Mouse (Mus musculus): ENCODE data around the gene Gstz1. TPM values are rescaled to one million over a fixed set of nuclear protein-coding genes. Genes with fewer than 3 reads are reported as not detected.

Gene Gstz1
- polyA plus RNA-seq, 1 experiment, result 11.4 TPM

- Histone ChIP-seq H3K27ac (ENCODE audit: insufficient read depth, low read length) (no peak overlapping the region), H3K4me1 (ENCODE audit: control insufficient read depth, insufficient read depth, insufficient read length) (no peaks in the 10 kb centered on the region), H3K27me3 (ENCODE audit: control insufficient read depth, insufficient read depth, low read length) (no peaks in the 10 kb centered on the region), H3K36me3 (ENCODE audit: control insufficient read depth, insufficient read depth, low read length) (peaks cover 3% of the 10 kb centered on the region), H3K4me3 (ENCODE audit: extremely low read depth, insufficient read depth, insufficient read length) (no peak overlapping the region)
- WGBS, result 91% methylated on average over 4 of the region's 4 CpGs
- DNase-seq (ENCODE audit: low read depth in 1 of 2, low spot score in 2 of 2), result no peak
- TF ChIP-seq POLR2A (IDR thresholded peaks at IDR 0.05; ENCODE audit: low read depth, low read length) (no peak), CTCF (IDR thresholded peaks at IDR 0.05; ENCODE audit: extremely low read depth, insufficient read depth, insufficient read length, insufficient replicate concordance) (no peak)
Measured at GRCm38 (mm10) chr12:87121918-87122589, 24.9 kb upstream of the Gstz1 start.

GRCm38 (mm10) chr12:87127256-87127655 lies 19.7 kb upstream of the Gstz1 start:
- DNase-seq (ENCODE audit: low read depth in 1 of 2, low spot score in 2 of 2), result no peak
- TF ChIP-seq POLR2A (IDR thresholded peaks at IDR 0.05; ENCODE audit: low read depth, low read length) (no peak), CTCF (IDR thresholded peaks at IDR 0.05; ENCODE audit: extremely low read depth, insufficient read depth, insufficient read length, insufficient replicate concordance) (no peak)
- no peaks in the 10 kb centered on the region for H3K27me3 ChIP-seq (ENCODE audit: control insufficient read depth, insufficient read depth, low read length)
- H3K4me1 ChIP-seq (ENCODE audit: control insufficient read depth, insufficient read depth, insufficient read length), result no peaks in the 10 kb centered on the region
- no peak overlapping the region for H3K4me3 ChIP-seq (ENCODE audit: extremely low read depth, insufficient read depth, insufficient read length)
- 91% methylated on average over 4 of the region's 4 CpGs for WGBS
- no peak overlapping the region for H3K27ac ChIP-seq (ENCODE audit: insufficient read depth, low read length)
- peaks cover 3% of the 10 kb centered on the region; the same call in 1 of the 2 replicates for H3K36me3 ChIP-seq (ENCODE audit: control insufficient read depth, insufficient read depth, low read length)

GRCm38 (mm10) chr12:87130224-87130623 lies 16.7 kb upstream of the Gstz1 start:
- H3K27ac ChIP-seq (ENCODE audit: insufficient read depth, low read length), result no peak overlapping the region
- H3K4me1 ChIP-seq (ENCODE audit: control insufficient read depth, insufficient read depth, insufficient read length), result no peaks in the 10 kb centered on the region
- no peak for DNase-seq (ENCODE audit: low read depth in 1 of 2, low spot score in 2 of 2)
- no peak overlapping the region for H3K4me3 ChIP-seq (ENCODE audit: extremely low read depth, insufficient read depth, insufficient read length)
- WGBS, result 88% methylated on average over 4 of the region's 4 CpGs
- TF ChIP-seq POLR2A (IDR thresholded peaks at IDR 0.05; ENCODE audit: low read depth, low read length) (no peak), CTCF (IDR thresholded peaks at IDR 0.05; ENCODE audit: extremely low read depth, insufficient read depth, insufficient read length, insufficient replicate concordance) (no peak)
- H3K27me3 ChIP-seq (ENCODE audit: control insufficient read depth, insufficient read depth, low read length), result no peaks in the 10 kb centered on the region
- H3K36me3 ChIP-seq (ENCODE audit: control insufficient read depth, insufficient read depth, low read length), result no peaks in the 10 kb centered on the region

DNA sequence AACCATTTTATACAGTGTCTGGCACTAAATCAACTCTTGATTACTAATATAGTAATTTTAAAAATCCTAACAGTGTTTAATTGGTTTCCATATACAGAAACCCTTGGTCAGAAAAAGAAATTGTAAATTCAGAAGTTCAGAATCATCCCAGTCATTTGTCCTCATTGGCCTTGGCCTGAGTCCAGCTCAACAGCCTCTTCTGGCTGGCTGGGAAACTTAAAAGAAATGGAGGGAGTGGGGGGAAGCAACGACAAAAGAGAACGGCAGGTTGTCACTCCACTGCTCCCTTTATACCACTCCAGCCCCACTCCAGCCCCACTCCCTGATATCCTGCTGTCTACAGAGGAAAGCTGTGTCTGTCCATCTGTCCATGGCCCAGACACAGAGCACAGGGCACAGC lies 15.8 kb upstream of the Gstz1 start:
- no peak overlapping the region for H3K4me3 ChIP-seq (ENCODE audit: extremely low read depth, insufficient read depth, insufficient read length)

DNA sequence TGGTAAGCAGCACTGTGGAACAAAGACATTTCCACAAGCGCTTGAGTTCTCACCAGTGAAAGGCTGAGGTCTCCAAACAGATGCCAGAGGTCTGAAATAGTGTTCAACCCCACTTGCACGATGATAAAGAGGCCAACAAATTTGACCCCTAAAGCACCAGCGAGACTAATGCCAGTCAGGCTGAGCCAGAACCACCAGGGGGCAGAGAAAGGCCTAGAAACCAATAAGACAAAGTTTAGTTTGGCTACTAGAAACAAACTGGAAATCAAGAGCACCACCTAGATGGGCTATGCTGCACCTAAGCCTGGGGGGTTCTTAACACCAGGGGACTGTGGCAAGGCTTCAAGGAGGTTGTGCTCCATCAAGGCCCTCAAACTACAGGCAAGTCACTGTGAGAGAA lies 15.3 kb upstream of the Gstz1 start:
- H3K27me3 ChIP-seq (ENCODE audit: control insufficient read depth, insufficient read depth, low read length), result no peaks in the 10 kb centered on the region
- peak; percentile 11 to 26 for DNase-seq (ENCODE audit: low read depth in 1 of 2, low spot score in 2 of 2)
- 66% methylated on average over 3 of the region's 3 CpGs for WGBS
- H3K4me1 ChIP-seq (ENCODE audit: control insufficient read depth, insufficient read depth, insufficient read length), result no peaks in the 10 kb centered on the region
- H3K27ac ChIP-seq (ENCODE audit: insufficient read depth, low read length), result no peak overlapping the region
- H3K36me3 ChIP-seq (ENCODE audit: control insufficient read depth, insufficient read depth, low read length), result no peaks in the 10 kb centered on the region
- peak; percentile 37; the same call in 1 of the 2 replicates for TF ChIP-seq CTCF (IDR thresholded peaks at IDR 0.05; ENCODE audit: extremely low read depth, insufficient read depth, insufficient read length, insufficient replicate concordance)
- no peak for TF ChIP-seq POLR2A (IDR thresholded peaks at IDR 0.05; ENCODE audit: low read depth, low read length)
- H3K4me3 ChIP-seq (ENCODE audit: extremely low read depth, insufficient read depth, insufficient read length), result no peak overlapping the region

More for the DNA sequence above, 15.8 kb upstream of the Gstz1 start:
- TF ChIP-seq POLR2A (IDR thresholded peaks at IDR 0.05; ENCODE audit: low read depth, low read length), result no peak
- no peak for TF ChIP-seq CTCF (IDR thresholded peaks at IDR 0.05; ENCODE audit: extremely low read depth, insufficient read depth, insufficient read length, insufficient replicate concordance)
- H3K4me1 ChIP-seq (ENCODE audit: control insufficient read depth, insufficient read depth, insufficient read length), result no peaks in the 10 kb centered on the region
- H3K27me3 ChIP-seq (ENCODE audit: control insufficient read depth, insufficient read depth, low read length), result no peaks in the 10 kb centered on the region
- DNase-seq (ENCODE audit: low read depth in 1 of 2, low spot score in 2 of 2), result no peak
- H3K36me3 ChIP-seq (ENCODE audit: control insufficient read depth, insufficient read depth, low read length), result no peaks in the 10 kb centered on the region
- 91% methylated on average over 2 of the region's 2 CpGs for WGBS
- H3K27ac ChIP-seq (ENCODE audit: insufficient read depth, low read length), result no peak overlapping the region

- 77% methylated on average over 6 of the region's 6 CpGs for WGBS
- Histone ChIP-seq H3K4me1 (ENCODE audit: control insufficient read depth, insufficient read depth, insufficient read length) (no peaks in the 10 kb centered on the region), H3K27me3 (ENCODE audit: control insufficient read depth, insufficient read depth, low read length) (no peaks in the 10 kb centered on the region), H3K27ac (ENCODE audit: insufficient read depth, low read length) (no peak overlapping the region), H3K36me3 (ENCODE audit: control insufficient read depth, insufficient read depth, low read length) (no peaks in the 10 kb centered on the region), H3K4me3 (ENCODE audit: extremely low read depth, insufficient read depth, insufficient read length) (no peak overlapping the region)
- TF ChIP-seq POLR2A (IDR thresholded peaks at IDR 0.05; ENCODE audit: low read depth, low read length) (no peak), CTCF (IDR thresholded peaks at IDR 0.05; ENCODE audit: extremely low read depth, insufficient read depth, insufficient read length, insufficient replicate concordance) (no peak)
- no peak for DNase-seq (ENCODE audit: low read depth in 1 of 2, low spot score in 2 of 2)
Measured at GRCm38 (mm10) chr12:87132210-87132609, 14.8 kb upstream of the Gstz1 start.

DNA sequence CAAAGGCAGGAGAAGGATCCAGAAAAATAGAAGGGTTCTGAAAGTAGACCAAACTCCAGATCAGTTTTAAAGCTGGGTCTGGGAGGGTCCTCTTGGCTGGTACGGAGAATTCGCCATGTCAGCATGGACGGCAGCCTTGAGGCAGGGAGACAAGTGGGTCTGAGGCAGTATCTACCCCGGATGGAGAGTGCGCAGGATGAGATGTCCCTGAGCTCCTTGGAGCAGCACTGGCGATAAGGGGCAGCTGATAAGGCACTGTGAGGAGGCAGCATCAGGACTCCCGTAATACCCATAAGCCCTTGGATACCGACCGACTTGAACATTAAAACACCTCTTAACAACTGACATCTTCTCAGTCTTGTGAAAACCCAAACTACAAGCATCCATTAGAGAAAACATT lies 14.2 kb upstream of the Gstz1 start:
- Histone ChIP-seq H3K36me3 (ENCODE audit: control insufficient read depth, insufficient read depth, low read length) (no peaks in the 10 kb centered on the region), H3K27ac (ENCODE audit: insufficient read depth, low read length) (no peak overlapping the region), H3K4me3 (ENCODE audit: extremely low read depth, insufficient read depth, insufficient read length) (no peak overlapping the region), H3K27me3 (ENCODE audit: control insufficient read depth, insufficient read depth, low read length) (no peaks in the 10 kb centered on the region), H3K4me1 (ENCODE audit: control insufficient read depth, insufficient read depth, insufficient read length) (no peaks in the 10 kb centered on the region)
- DNase-seq (ENCODE audit: low read depth in 1 of 2, low spot score in 2 of 2), result no peak
- no peak for TF ChIP-seq POLR2A (IDR thresholded peaks at IDR 0.05; ENCODE audit: low read depth, low read length)
- TF ChIP-seq CTCF (IDR thresholded peaks at IDR 0.05; ENCODE audit: extremely low read depth, insufficient read depth, insufficient read length, insufficient replicate concordance), result no peak
- WGBS, result 88% methylated on average over 9 of the region's 9 CpGs
